Mouse (Mus musculus) spleen, postnatal 36 days (tissue): ENCODE measurements at regions not wholly inside any gene's neighbourhood (a gene's known extent, or its start where the extent isn't known, plus 50 kb on each side); places are given as distances from the start of the nearest gene placed in this dataset.

Source experiments
- DNase-seq, 2 experiments: peaks; one replicate each; pipeline ENCODE4 v3.0.0; 2022; ENCODE audit warnings: low spot score in 2 of 2, mixed read lengths in 1 of 2

GRCm38 (mm10) chr7:117734994-117735698 lies 354.4 kb downstream of the Xylt1 start:
- no peak for DNase-seq

- no peak for DNase-seq
Measured at GRCm38 (mm10) chr7:117729067-117729466, 348.3 kb downstream of the Xylt1 start.
